21 mouse cellular contexts compared by ENCODE assay signal in genomic region chr11:9145113-9145512, GRCm38 (mm10). TPM values are rescaled to one million over a fixed set of nuclear protein-coding genes. Genes with fewer than 3 reads are reported as not detected.
"Had no signal": no experiment of that assay in that cellular context is flagged by ENCODE, and none has a peak within 500 bp of the region (broad histone marks: within the 10 kb centered on the region; RNA-seq: fewer than 3 reads in every experiment).

No protein-coding gene starts in this region.

- H3K9ac ChIP-seq: liver, embryonic 12.5 days; liver, embryonic 14.5 days; lung, embryonic 14.5 days; midbrain, embryonic 12.5 days; neural tube, embryonic 13.5 days; neural tube, embryonic 15.5 days had no signal

- DNase-seq: lung, adult 18-20 months; lung, embryonic 14.5 days; lung, postnatal 10 days; lung, postnatal 4 days; midbrain, embryonic 14.5 days; retina, postnatal 1 day; right cerebral cortex, adult 18-20 months; right cerebral cortex, postnatal 14 days; thymus, adult 18-20 months; thymus, postnatal 14 days; thymus, postnatal 36 days had no signal

- H3K36me3 ChIP-seq: liver, embryonic 12.5 days; midbrain, embryonic 10.5 days; midbrain, embryonic 12.5 days; neural tube, embryonic 13.5 days; neural tube, embryonic 15.5 days had no signal

- H3K4me1 ChIP-seq: liver, embryonic 12.5 days; midbrain, embryonic 10.5 days; midbrain, embryonic 12.5 days; neural tube, embryonic 13.5 days; neural tube, embryonic 15.5 days had no signal

- H3K4me3 ChIP-seq: liver, embryonic 12.5 days; midbrain, embryonic 10.5 days; midbrain, embryonic 12.5 days; myocyte; neural tube, embryonic 13.5 days; neural tube, embryonic 15.5 days had no signal

- H3K9me3 ChIP-seq: liver, embryonic 12.5 days; midbrain, embryonic 10.5 days; midbrain, embryonic 12.5 days; neural tube, embryonic 13.5 days; neural tube, embryonic 15.5 days had no signal

- H3K27ac ChIP-seq: liver, embryonic 12.5 days; liver, embryonic 14.5 days; midbrain, embryonic 10.5 days; midbrain, embryonic 12.5 days; neural tube, embryonic 13.5 days; neural tube, embryonic 15.5 days had no signal

- H3K27me3 ChIP-seq: liver, embryonic 12.5 days; midbrain, embryonic 12.5 days; neural tube, embryonic 13.5 days; neural tube, embryonic 15.5 days had no signal

- ATAC-seq: liver, embryonic 12.5 days; midbrain, embryonic 16.5 days had no signal

RNA-seq across cellular contexts. Expression of gene Upp1, which starts 27.2 kb away (rescaled TPM):
- total RNA-seq: megakaryocyte-erythroid progenitor cell, adult 5-6 weeks had no signal

RNA-seq across cellular contexts. Expression of gene Abca13, which starts 46.6 kb away (rescaled TPM):
- polyA plus RNA-seq: midbrain, embryonic 12.5 days; neural tube, embryonic 11.5 days; neural tube, embryonic 13.5 days had no signal
